Mouse (Mus musculus) cortical plate, adult 2 months (tissue): ENCODE measurements around the gene Tmc6.

ENCODE experiments used
- CTCF ChIP-seq: fragments of 200-500 bp; IDR thresholded peaks from 2 replicates; pipeline ENCODE4 v1.5.1; 2011; ENCODE audit warnings: mild to moderate bottlenecking, control low read depth, low read length; ENCODE audit not compliant: insufficient read depth; ENCODE audit errors: extremely low read depth
- POLR2A ChIP-seq: fragments of 200-500 bp; IDR thresholded peaks from 2 replicates; pipeline ENCODE4 v1.6.1; 2011; ENCODE audit warnings: mild to moderate bottlenecking, low read length, control low read depth; ENCODE audit not compliant: insufficient read depth; ENCODE audit errors: extremely low read depth

GRCm38 (mm10) chr11:117780199-117780515, 1.8 kb downstream of the Tmc6 start:
- TF ChIP-seq POLR2A = no peak
- no peak for TF ChIP-seq CTCF
